Mouse (Mus musculus) cerebellum, postnatal 25 days (tissue): ENCODE measurements around the gene Padi3.

Source experiments
- DNase-seq, 2 experiments: peaks; one replicate each; pipeline ENCODE4 v3.0.0; 2021; ENCODE audit warnings: mixed read lengths in 2 of 2

Padi3 gene

GRCm38 (mm10) chr4:140779803-140780397 is 30.5 kb downstream of the Padi3 start:
- peak; percentile 14 to 28 for DNase-seq

- no peak for DNase-seq
Observed at GRCm38 (mm10) chr4:140776623-140777022, 33.8 kb downstream of the Padi3 start.

DNA sequence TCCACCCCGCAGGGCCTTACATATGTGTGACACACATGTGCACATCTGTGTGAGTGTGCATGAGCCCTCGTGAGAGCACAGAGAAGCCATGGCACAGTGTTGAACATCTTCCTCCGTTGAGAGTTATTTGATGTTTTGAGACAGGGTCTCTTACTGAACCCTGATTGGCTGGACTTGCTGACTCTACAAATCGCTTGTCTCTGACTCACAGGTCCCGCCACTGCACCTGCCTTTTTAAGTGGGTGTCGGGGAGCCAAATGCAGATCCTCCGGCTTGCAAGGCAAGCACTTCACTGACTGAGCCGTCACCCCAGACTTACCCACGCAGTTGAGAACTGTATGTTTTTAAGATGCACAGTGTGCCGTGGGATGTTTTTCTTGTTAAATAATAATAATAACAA is 34.6 kb downstream of the Padi3 start:
- DNase-seq, result no peak

DNA sequence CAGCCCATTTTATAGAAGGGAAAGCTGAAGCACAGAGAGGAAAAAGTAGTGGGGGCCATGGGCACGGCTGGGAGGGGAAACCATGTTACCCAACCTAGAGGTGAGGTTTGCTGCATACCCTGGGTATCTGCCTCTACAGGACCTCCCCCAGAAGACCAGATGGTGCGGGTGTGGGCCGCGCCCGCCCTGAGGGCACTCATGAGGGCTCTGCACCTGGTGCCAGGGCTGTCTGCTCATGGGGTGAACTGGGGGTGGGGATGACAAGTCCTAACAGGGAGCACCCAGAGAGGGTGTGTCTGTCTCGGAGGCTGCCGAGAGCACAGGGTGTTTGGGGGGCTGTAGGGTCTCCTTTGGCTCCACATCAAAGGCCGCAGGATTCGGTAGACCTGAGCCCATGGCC is 35.6 kb downstream of the Padi3 start:
- no peak for DNase-seq

DNA sequence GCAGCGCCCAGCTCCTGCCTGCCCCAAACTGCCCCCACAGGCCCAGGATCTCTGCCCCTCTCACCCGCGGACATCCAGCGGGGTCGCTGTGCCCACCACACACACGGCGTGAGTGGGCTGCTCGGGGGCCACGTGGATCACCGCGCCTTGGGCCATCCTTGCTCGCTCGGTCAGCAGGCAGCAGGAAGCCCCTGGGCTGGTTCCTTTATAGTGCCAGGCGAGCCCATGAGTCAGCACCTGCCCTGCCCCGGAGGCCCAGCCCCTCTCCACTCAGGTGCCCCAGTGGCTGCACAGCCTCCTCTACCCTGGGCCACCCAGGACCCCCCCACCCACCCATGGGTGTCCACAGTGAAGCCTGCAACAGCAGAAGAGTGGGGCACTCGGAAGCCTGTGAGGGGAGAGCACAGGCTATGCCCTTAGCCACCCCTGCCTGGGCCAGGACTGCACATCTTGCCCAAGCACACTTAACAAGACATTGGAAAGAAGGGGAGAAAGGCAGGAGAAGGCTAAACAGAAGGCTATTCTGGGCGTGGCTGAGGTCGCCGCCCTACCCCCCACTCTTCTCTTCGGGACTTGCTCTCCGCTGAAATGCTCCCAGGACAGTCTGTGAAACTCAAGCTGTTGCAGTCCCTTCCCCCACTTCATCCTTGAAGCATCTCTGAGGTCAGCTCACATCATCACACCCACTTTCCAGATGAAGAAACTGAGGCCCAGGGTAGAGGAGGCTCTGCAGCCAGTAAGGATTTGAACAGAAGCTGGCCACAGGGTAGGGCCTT is 36.2 kb downstream of the Padi3 start, which contains the start of gene Padi4:
Gene Padi4, minus strand, starts transcription at position 212 of the 776 bp plus-strand sequence.
- DNase-seq, result no peak

DNA sequence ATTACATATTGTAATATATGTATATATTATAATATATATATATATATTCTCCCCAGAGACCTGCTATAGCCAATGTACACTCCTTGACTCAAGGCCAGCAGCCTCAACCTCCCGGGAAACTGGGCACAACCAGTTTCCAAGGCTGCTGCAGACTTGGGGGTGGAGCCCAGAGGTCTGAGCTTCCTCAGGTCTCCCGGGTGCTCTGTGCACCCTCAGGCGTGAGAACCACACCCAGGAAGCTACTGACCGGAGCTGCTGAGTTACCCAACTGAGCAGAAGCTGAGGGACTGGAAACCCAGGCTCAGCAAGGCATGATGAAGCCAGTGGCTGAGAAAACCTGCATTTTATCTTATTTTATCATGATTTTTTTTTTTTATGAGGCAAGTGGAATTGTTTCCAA is 39.4 kb downstream of the Padi3 start:
- DNase-seq, result no peak

- peak in 1 of 2 experiments; percentile 9 for DNase-seq
Observed at GRCm38 (mm10) chr4:140770433-140770832, 40.0 kb downstream of the Padi3 start.

DNA sequence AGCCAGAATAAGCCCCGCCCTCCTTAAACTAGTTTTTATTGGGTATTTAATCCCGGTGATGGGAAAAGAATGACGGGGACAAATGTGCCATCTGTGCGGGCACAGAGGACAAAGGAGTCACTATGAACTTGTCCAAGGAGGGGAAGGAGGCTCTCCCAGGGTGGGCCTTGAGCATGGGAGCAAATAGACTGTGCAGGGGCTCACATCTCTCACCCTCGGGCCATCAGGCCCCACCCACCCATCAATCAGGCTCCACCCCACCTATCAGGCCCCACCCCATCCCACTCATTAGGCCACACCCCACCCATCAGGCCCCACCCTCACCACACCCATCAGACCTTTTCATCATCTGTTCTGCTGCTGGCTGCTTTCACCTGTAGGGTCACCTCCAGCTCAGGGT is 41.5 kb downstream of the Padi3 start:
- DNase-seq, result no peak

- DNase-seq, result no peak
Observed at GRCm38 (mm10) chr4:140765936-140766335, 44.5 kb downstream of the Padi3 start.

DNA sequence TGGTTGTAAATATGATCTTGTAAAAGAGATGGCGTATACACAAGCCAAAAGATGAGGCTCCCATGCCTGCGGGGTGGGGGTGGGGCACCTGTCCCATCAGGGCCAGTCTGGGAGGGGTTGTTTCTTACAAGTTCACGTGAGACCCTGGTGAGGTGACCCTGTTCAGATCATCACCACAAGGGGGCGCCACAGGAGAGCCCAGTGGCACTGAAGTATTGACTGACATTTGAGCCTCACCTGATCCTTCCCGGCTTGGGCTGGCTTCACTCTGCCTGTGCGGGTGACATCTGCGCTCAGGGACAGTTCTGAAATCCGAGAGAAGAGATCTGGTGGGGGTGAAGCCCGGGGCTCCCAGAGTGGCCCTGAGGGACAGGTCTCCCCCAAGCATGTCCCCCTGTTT is 47.3 kb downstream of the Padi3 start:
- peak; percentile 22 to 59 for DNase-seq

- DNase-seq, result no peak
Observed at GRCm38 (mm10) chr4:140761601-140762000, 48.8 kb downstream of the Padi3 start.

GRCm38 (mm10) chr4:140755811-140756210 is 54.6 kb downstream of the Padi3 start:
- no peak for DNase-seq

GRCm38 (mm10) chr4:140753366-140753765 is 57.1 kb downstream of the Padi3 start:
- DNase-seq, result no peak

DNA sequence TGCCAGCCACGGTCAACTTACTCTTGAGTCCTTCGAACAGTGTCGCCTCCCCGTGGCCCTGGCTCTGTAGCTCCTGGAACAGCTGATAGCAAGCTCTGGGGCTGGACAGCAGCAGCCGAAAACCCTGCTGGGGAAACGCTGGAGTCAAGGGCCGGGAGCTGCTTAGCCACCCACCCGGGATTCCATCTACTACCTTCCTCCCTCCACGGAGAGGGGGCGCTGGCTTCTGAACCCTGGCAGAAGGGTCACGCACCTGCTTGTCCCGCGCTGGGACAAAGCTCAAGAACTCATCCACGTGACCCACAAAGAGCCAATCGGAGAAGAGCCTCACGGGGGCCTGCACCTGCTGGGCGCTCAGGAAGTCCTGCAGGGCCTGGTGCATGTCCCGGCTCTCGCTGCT is 60.1 kb downstream of the Padi3 start:
- DNase-seq, result peak; percentile 18 to 39

DNA sequence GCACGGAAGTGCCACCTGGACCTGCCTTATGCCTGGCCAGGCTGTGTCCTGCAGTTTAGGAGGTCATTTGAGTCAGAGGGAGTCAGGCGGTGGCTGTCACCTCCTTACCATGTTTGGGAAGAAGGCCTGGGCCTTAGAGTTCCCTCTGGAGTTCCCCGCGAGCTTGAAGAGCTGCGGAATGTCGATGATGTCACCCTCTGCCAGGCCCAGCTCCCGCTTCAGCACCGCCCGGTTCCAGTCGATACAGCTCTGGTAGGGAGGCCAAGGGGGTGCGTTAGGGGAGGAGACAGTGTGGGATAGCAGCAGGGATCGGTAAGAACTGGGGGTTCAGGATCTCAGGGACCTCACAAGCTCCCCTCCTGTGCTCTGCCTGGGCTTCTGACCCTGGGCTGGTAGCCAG is 62.5 kb downstream of the Padi3 start:
- DNase-seq, result no peak

DNA sequence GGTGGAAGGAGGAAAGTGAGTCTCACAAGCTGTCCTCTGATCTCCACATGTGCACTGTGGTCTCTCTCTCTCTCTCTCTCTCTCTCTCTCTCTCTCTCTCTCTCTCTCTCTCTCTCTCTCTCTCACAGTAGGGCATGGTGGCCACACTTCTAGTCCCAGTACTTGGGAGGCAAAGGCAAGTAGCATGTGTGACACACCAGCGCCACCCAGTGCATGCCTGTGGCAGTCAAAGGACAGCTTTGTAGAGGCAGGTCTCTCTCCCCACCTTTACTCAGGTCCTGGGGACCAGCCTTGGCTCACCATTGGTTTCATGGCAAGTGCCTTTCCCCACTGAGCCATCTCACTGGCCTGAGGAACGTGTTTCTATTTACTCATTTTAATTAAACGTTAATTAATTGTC is 65.8 kb downstream of the Padi3 start:
- DNase-seq, result peak; percentile 54 to 78

DNA sequence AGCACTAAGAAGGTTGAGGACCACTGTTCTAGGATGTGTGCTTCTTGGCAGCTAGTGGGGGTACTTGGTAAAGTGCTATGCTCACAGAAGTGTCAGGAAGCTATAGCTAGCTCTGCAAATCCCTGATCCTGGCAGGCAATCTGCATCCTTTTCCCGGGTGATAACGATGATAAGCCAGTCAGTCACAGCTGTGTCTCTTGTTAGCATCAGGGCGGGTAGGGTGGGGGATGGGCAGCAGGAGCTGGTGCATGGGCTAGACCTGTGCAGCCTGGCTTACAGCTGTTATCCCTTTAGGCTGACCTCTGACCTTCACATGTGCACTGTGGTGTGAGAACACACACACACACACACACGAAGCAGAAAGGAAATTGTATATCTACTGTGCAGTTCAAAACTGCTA is 67.4 kb downstream of the Padi3 start:
- DNase-seq, result no peak

DNA sequence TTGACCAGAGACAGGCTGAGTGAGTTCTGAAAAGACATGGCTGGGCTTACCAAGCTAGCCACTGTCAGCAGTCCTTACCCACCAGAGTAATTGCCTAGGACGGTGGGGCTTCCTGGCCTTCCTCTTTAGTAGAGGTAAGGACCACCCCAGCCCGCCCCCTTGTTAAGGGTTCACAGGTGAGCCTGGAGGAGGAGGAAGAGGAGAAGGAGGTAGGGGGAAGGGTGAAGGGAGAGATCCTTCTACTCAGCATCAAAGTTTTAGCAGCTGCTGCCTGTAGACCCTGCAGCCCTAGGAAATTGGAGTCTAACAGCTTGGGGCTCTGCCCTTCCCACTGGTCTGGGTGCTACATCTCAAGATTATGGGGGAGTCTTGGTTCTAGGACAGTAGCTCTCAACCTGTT is 67.9 kb downstream of the Padi3 start, which contains the start of gene Padi6:
Gene Padi6, minus strand, starts transcription at position 101 of the 400 bp plus-strand sequence.
- no peak for DNase-seq

- DNase-seq, result no peak
Observed at GRCm38 (mm10) chr4:140741401-140741800, 69.0 kb downstream of the Padi3 start.

DNA sequence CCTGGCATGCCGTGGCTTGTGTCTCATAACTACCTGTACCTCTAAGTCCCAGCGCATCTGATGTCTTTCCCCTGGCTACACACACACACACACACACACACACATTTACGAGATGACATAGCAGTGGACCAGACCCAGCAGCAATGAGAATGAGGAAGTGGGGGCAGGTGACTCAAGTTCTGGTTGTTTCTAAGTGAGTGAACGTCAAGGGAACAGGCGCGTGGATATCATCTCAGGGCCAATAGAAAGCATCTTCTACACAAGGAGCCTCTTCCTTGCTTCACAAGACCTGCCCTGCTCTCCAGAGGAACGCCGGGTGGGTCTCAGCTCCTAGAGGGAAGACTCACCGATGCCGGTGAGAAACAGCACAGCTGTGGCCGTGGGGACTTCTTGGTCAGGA is 69.8 kb downstream of the Padi3 start:
- no peak for DNase-seq
